Mouse (Mus musculus) forebrain, embryonic 11.5 days (tissue): ENCODE results near the gene Prkcsh. TPM values are rescaled to one million over a fixed set of nuclear protein-coding genes. Genes with fewer than 3 reads are reported as not detected.

Source experiments
- ATAC-seq: fragments of 200-750 bp; cut with Nextera tagmentation; replicated peaks from 2 replicates; pipeline ENCODE4 v1.8.0; 2017; ENCODE audit warnings: moderate TSS enrichment; ENCODE audit not compliant: low FRiP score
- DNase-seq: peaks from one replicate; pipeline ENCODE4 v3.0.0-alpha.2; 2017; ENCODE audit warnings: low spot score
- H3K27ac ChIP-seq: fragments of 300-500 bp; sonication (generic); 2 replicates; pipeline ENCODE4 v1.5.1; 2014; ENCODE audit warnings: low read depth, low read length
- H3K27me3 ChIP-seq: fragments of 300-500 bp; sonication (generic); 2 replicates; pipeline ENCODE4 v1.6.1; 2014; ENCODE audit warnings: mild to moderate bottlenecking, low read length, mixed read lengths; ENCODE audit not compliant: control insufficient read depth, insufficient read depth
- H3K36me3 ChIP-seq: fragments of 300-500 bp; sonication (generic); 2 replicates; pipeline ENCODE4 v1.6.1; 2014; ENCODE audit warnings: mild to moderate bottlenecking, low read length, moderate library complexity, mixed read lengths; ENCODE audit not compliant: control insufficient read depth, insufficient read depth
- H3K4me1 ChIP-seq: fragments of 300-500 bp; sonication (generic); replicated peaks from 2 replicates; pipeline ENCODE4 v1.6.1; 2014; ENCODE audit warnings: low read length, mixed read lengths; ENCODE audit not compliant: control insufficient read depth, insufficient read depth
- H3K4me2 ChIP-seq: fragments of 300-500 bp; sonication (generic); 2 replicates; pipeline ENCODE4 v1.6.1; 2014; ENCODE audit warnings: low read depth, mild to moderate bottlenecking, low read length, moderate library complexity, mixed read lengths; ENCODE audit not compliant: severe bottlenecking
- H3K4me3 ChIP-seq: fragments of 300-500 bp; sonication (generic); 2 replicates; pipeline ENCODE4 v1.5.1; 2014; ENCODE audit warnings: low read depth, low read length
- H3K9ac ChIP-seq: fragments of 300-500 bp; sonication (generic); 2 replicates; pipeline ENCODE4 v1.6.1; 2014; ENCODE audit warnings: low read length
- H3K9me3 ChIP-seq: fragments of 300-500 bp; sonication (generic); 2 replicates; pipeline ENCODE4 v1.6.1; 2016; ENCODE audit warnings: low read length, mixed read lengths; ENCODE audit not compliant: control insufficient read depth
- WGBS: fragments of 180-500 bp; shearing (Covaris S2); extraction: QIAGEN DNeasy Blood & Tissue Kit; methylation state at CpG from one replicate; pipeline ENCODE4 v1.1.7; 2014; 5-methylcytosine and 5-hydroxymethylcytosine counted together
- polyA plus RNA-seq: library from polyadenylated mRNA; unstranded; fragments of >200 nt; fragmentation: Nextera tagmentation; extraction: Ambion mirVana; gene quantifications from 2 replicates; pipeline ENCODE4 v1.2.1, GENCODE M21; 2014

Prkcsh gene
- polyA plus RNA-seq, 1 experiment from 2014 or later = 86.9 TPM

- H3K9ac ChIP-seq = no peak overlapping the region
- no peak overlapping the region for H3K27ac ChIP-seq
- ATAC-seq = no peak
- 88% methylated on average over 5 of the region's 5 CpGs for WGBS
- DNase-seq = no peak
- no peaks in the 10 kb centered on the region for H3K36me3 ChIP-seq
- no peaks in the 10 kb centered on the region for H3K9me3 ChIP-seq
- no peak overlapping the region for H3K4me3 ChIP-seq
- no peaks in the 10 kb centered on the region for H3K4me1 ChIP-seq
- H3K27me3 ChIP-seq = no peaks in the 10 kb centered on the region
- no peak overlapping the region for H3K4me2 ChIP-seq
Measured at GRCm38 (mm10) chr9:21977331-21977730, 25.3 kb upstream of the Prkcsh start.

- no peaks in the 10 kb centered on the region for H3K9me3 ChIP-seq
- no peak overlapping the region for H3K4me2 ChIP-seq
- H3K36me3 ChIP-seq = no peaks in the 10 kb centered on the region
- ATAC-seq (no peak), DNase-seq (no peak)
- no peak overlapping the region for H3K27ac ChIP-seq
- H3K4me3 ChIP-seq = no peak overlapping the region
- H3K9ac ChIP-seq = no peak overlapping the region
- H3K27me3 ChIP-seq = no peaks in the 10 kb centered on the region
- WGBS = 33% methylated on average over 2 of the region's 2 CpGs
- H3K4me1 ChIP-seq = no peaks in the 10 kb centered on the region
Measured at GRCm38 (mm10) chr9:21977972-21978371, 24.6 kb upstream of the Prkcsh start.

GRCm38 (mm10) chr9:21978398-21979128, 24.0 kb upstream of the Prkcsh start:
- no peaks in the 10 kb centered on the region for H3K9me3 ChIP-seq
- WGBS = 95% methylated on average over 4 of the region's 4 CpGs
- H3K4me2 ChIP-seq = no peak overlapping the region
- no peak overlapping the region for H3K9ac ChIP-seq
- no peaks in the 10 kb centered on the region for H3K4me1 ChIP-seq
- ATAC-seq (no peak), DNase-seq (no peak)
- no peak overlapping the region for H3K4me3 ChIP-seq
- no peaks in the 10 kb centered on the region for H3K36me3 ChIP-seq
- H3K27me3 ChIP-seq = no peaks in the 10 kb centered on the region
- H3K27ac ChIP-seq = no peak overlapping the region

- DNase-seq (no peak), ATAC-seq (no peak)
- no peak overlapping the region for H3K4me3 ChIP-seq
- peaks cover 25% of the 10 kb centered on the region for H3K27me3 ChIP-seq
- no peak overlapping the region for H3K27ac ChIP-seq
- H3K9ac ChIP-seq = no peak overlapping the region
- H3K4me1 ChIP-seq = peaks cover 10% of the 10 kb centered on the region
- no peaks in the 10 kb centered on the region for H3K9me3 ChIP-seq
- no peak overlapping the region for H3K4me2 ChIP-seq
- WGBS = 4% methylated on average over 3 of the region's 3 CpGs
- H3K36me3 ChIP-seq = no peaks in the 10 kb centered on the region
Measured at GRCm38 (mm10) chr9:21983911-21984310, 18.7 kb upstream of the Prkcsh start.

GRCm38 (mm10) chr9:21987592-21988342, 14.8 kb upstream of the Prkcsh start:
- ATAC-seq (no peak), DNase-seq (no peak)
- peak overlapping the region; percentile 67; the same call in 1 of the 2 replicates for H3K4me2 ChIP-seq
- H3K9me3 ChIP-seq = no peaks in the 10 kb centered on the region
- WGBS = 10% methylated on average over 34 of the region's 36 CpGs
- H3K4me1 ChIP-seq = peaks cover 16% of the 10 kb centered on the region
- peak overlapping the region; percentile 35; the same call in 1 of the 2 replicates for H3K4me3 ChIP-seq
- peaks cover 56% of the 10 kb centered on the region for H3K27me3 ChIP-seq
- peak overlapping the region; percentile 16; the same call in 1 of the 2 replicates for H3K9ac ChIP-seq
- no peak overlapping the region for H3K27ac ChIP-seq
- no peaks in the 10 kb centered on the region for H3K36me3 ChIP-seq

- H3K27ac ChIP-seq = no peak overlapping the region
- ATAC-seq = peak; percentile 23; the same call in 1 of the 2 replicates
Measured at GRCm38 (mm10) chr9:21988421-21989101, 14.0 kb upstream of the Prkcsh start.

GRCm38 (mm10) chr9:21989230-21990110, 13.1 kb upstream of the Prkcsh start, which contains the start of gene Rgl3:
TSS of gene Rgl3 (minus strand) at chr9:21989446.
- WGBS = under 1% methylated on average over 38 of the region's 42 CpGs
- H3K9me3 ChIP-seq = no peaks in the 10 kb centered on the region
- H3K4me3 ChIP-seq = peak within 1 kb of the TSS; percentile 35
- no peaks in the 10 kb centered on the region for H3K36me3 ChIP-seq
- H3K4me2 ChIP-seq = peak within 1 kb of the TSS; percentile 67
- peak within 1 kb of the TSS; percentile 51 for H3K9ac ChIP-seq
- H3K4me1 ChIP-seq = peaks cover 16% of the 10 kb centered on the region
- H3K27me3 ChIP-seq = peaks cover 56% of the 10 kb centered on the region
- H3K27ac ChIP-seq = no peak within 1 kb of the TSS
- ATAC-seq = peak; percentile 53; the same call in 1 of the 2 replicates
- DNase-seq = peak; percentile 75

More at GRCm38 (mm10) chr9:21988421-21989101, 14.0 kb upstream of the Prkcsh start:
- H3K36me3 ChIP-seq = no peaks in the 10 kb centered on the region
- H3K4me2 ChIP-seq = peak overlapping the region; percentile 67
- H3K9me3 ChIP-seq = no peaks in the 10 kb centered on the region
- H3K4me1 ChIP-seq = peaks cover 16% of the 10 kb centered on the region
- DNase-seq = no peak
- under 1% methylated on average over 32 of the region's 32 CpGs for WGBS
- H3K27me3 ChIP-seq = peaks cover 56% of the 10 kb centered on the region
- peak overlapping the region; percentile 35 for H3K4me3 ChIP-seq
- H3K9ac ChIP-seq = peak overlapping the region; percentile 51
